Mouse (Mus musculus): ENCODE data around the gene Slc5a5.

DNA sequence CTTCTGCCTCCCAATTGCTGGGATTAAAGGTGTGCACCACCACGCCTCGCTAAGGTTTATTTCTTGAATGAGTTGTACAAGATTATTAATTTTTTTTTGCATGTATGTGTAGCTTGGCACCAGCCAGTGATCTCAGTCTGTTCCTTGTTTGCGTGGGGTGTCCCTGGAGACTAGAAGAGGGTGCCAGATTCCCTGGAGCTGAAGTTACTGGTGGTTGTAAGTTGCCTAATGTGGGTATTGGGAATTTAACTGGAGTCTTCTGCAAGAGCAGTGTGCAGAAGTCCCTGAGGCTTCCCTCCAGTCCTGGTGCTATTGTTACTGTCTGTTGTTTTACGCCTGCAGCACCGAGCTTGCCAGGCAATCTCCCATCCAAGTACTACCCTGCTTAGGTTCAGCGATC, 44.6 kb upstream of the Slc5a5 start:
- TF ChIP-seq POLR2A (IDR thresholded peaks at IDR 0.05; ENCODE audit: insufficient read length, low read depth): no peak
- no peak for TF ChIP-seq MAX (IDR thresholded peaks at IDR 0.05; ENCODE audit: low read depth)
- TF ChIP-seq POLR2AphosphoS2 (IDR thresholded peaks at IDR 0.05; ENCODE audit: insufficient read length, low read depth): no peak
- TF ChIP-seq TCF12 (IDR thresholded peaks at IDR 0.05; ENCODE audit: insufficient read depth, poor library complexity, severe bottlenecking): no peak
